Mouse (Mus musculus) G1E (cell line): ENCODE data around the gene Pax5. TPM values are rescaled to one million over a fixed set of nuclear protein-coding genes. Genes with fewer than 3 reads are reported as not detected.

Experiments
- ATAC-seq: 2 replicates; pipeline ENCODE4 v1.8.0; 2016; ENCODE audit warnings: mild to moderate bottlenecking; ENCODE audit not compliant: insufficient number of reproducible peaks, poor library complexity, low FRiP score, severe bottlenecking; ENCODE audit errors: extremely low read depth
- DNase-seq: peaks from one replicate; pipeline ENCODE4 v3.0.0; 2012; ENCODE audit warnings: low spot score
- H3K27me3 ChIP-seq: 2 replicates; pipeline ENCODE4 v1.6.1; 2012; ENCODE audit warnings: mild to moderate bottlenecking, low read length, inconsistent platforms; ENCODE audit not compliant: insufficient read depth
- H3K36me3 ChIP-seq: replicated peaks from 2 replicates; pipeline ENCODE3; 2012; ENCODE audit warnings: mild to moderate bottlenecking, inconsistent platforms
- H3K4me1 ChIP-seq: 2 replicates; pipeline ENCODE4 v1.6.1; 2012; ENCODE audit warnings: low read depth, low read length, inconsistent platforms, mixed read lengths; ENCODE audit not compliant: insufficient read depth
- H3K4me3 ChIP-seq: 2 replicates; pipeline ENCODE4 v1.5.1; 2012; ENCODE audit warnings: low read depth, mild to moderate bottlenecking, inconsistent platforms, low read length, moderate library complexity, mixed read lengths
- H3K9me3 ChIP-seq: replicated peaks from 2 replicates; pipeline ENCODE4 v1.6.1; 2012; ENCODE audit warnings: inconsistent platforms
- CTCF ChIP-seq: IDR thresholded peaks from 2 replicates; pipeline ENCODE4 v1.5.1; 2012; ENCODE audit warnings: low read depth, low read length, inconsistent platforms, mixed read lengths
- GATA1 ChIP-seq: IDR thresholded peaks from 2 replicates; pipeline ENCODE4 v1.6.1; 2012; ENCODE audit warnings: borderline replicate concordance, low read length, inconsistent platforms, mixed read lengths
- GATA2 ChIP-seq: IDR thresholded peaks from 2 replicates; pipeline ENCODE4 v1.6.1; 2012; ENCODE audit warnings: low read depth, low read length, inconsistent platforms, borderline replicate concordance
- POLR2AphosphoS5 ChIP-seq: IDR thresholded peaks from 2 replicates; pipeline ENCODE4 v1.6.1; 2012; ENCODE audit warnings: low read depth, low read length, inconsistent platforms; ENCODE audit not compliant: insufficient replicate concordance
- TAL1 ChIP-seq: conservative IDR thresholded peaks from 2 replicates; pipeline ENCODE4 v1.6.1; 2012; ENCODE audit warnings: low read depth, low read length, inconsistent platforms, mixed read lengths
- polyA plus RNA-seq: library from polyadenylated mRNA; stranded (reverse); fragments of >175 nt; gene quantifications from 2 replicates; pipeline ENCODE4 v1.2.3, GENCODE M21; 2012
- total RNA-seq, 2 experiments: library from RNA; stranded (forward) in 1 of 2; stranded (reverse) in 1 of 2; fragments of 200-1000 nt in 1 of 2; fragments of >200 nt in 1 of 2; fragmentation: Nextera tagmentation in 1 of 2; gene quantifications; 2 replicates each; pipeline ENCODE4 v1.2.3; 2014 to 2017

Pax5 gene
- total and polyA plus RNA-seq, 3 experiments, result 0.22 TPM; not detected in 2

DNA sequence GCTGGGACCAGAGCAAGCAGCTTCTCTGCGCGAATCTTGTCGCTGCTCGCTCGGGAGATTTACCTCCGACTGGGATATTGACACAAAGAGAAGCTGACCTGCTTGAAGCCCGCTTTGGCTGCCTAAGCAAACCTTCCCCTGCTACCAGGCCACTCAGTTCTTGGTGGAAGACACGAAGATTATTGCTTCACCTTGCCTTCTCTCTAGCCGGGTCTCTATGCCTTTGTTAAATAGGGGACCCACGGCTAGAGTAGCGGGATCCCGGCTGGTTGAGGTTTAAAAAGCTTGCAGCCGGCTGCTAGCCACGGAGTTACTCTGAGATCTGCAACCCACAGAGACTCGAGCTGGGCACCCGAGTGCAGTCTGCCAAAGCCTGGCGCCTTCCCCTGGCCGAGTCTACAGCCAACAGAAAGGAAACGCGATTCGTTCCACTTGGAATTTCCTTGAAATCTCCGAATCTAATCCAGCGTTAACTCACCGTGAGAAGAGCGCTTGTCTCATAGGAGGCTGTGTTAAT lies 8.2 kb downstream of the Pax5 start:
- no peak for TF ChIP-seq GATA1
- no peak for ATAC-seq
- DNase-seq, result no peak
- H3K9me3 ChIP-seq, result peaks cover 16% of the 10 kb centered on the region
- no peaks in the 10 kb centered on the region for H3K4me1 ChIP-seq
- no peaks in the 10 kb centered on the region for H3K36me3 ChIP-seq
- H3K4me3 ChIP-seq, result no peak overlapping the region
- peaks cover 38% of the 10 kb centered on the region for H3K27me3 ChIP-seq

DNA sequence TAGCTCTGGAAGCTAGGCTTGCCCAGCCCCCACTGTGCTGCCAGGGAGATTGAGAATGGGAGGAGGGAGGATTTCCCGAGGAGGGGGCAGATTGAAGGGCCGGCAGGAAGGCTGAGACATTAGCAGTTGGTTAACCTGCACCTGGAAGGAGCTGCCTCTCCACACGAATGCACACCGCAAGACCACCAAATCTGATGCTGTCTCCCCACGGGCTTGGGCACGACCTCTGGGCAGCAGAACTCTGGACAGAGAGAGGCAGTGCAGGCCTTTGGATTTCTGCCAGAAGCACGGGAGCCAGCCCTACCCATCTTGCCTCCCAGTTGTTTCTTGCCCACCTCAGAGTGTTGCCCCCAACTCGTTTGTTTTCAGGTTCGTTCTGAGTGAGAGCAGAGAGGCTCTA lies 8.8 kb downstream of the Pax5 start:
- Histone ChIP-seq H3K4me1 (no peaks in the 10 kb centered on the region), H3K36me3 (no peaks in the 10 kb centered on the region), H3K9me3 (peaks cover 16% of the 10 kb centered on the region), H3K27me3 (peaks cover 38% of the 10 kb centered on the region), H3K4me3 (no peak overlapping the region)
- TF ChIP-seq GATA1 (no peak), CTCF (no peak), POLR2AphosphoS5 (no peak), TAL1 (no peak), GATA2 (no peak)
- DNase-seq (no peak), ATAC-seq (no peak)

DNA sequence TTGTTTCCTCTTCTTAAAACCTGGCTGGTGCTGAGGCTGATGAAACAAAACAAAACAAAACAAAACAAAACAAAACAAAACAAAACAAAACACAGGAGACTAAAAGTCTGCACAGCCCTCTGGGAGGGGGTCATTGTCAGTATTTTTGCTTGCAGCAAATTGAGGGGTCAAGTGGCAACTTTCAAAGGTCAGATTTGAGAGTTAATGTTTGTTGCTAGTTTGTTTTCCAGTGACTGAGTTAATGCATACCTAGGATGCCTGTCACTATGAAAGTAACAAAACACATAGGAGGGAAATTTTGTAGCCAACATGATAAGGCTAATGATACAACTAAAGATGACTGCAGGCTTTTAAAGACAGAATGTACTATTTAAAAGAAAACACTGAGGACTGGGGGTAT lies 13.6 kb downstream of the Pax5 start:
- Histone ChIP-seq H3K27me3 (peaks cover 38% of the 10 kb centered on the region), H3K4me3 (no peak overlapping the region), H3K4me1 (no peaks in the 10 kb centered on the region), H3K36me3 (no peaks in the 10 kb centered on the region), H3K9me3 (no peaks in the 10 kb centered on the region)
- DNase-seq (no peak), ATAC-seq (no peak)
- TF ChIP-seq POLR2AphosphoS5 (no peak), CTCF (no peak), GATA2 (no peak), TAL1 (no peak), GATA1 (no peak)

DNA sequence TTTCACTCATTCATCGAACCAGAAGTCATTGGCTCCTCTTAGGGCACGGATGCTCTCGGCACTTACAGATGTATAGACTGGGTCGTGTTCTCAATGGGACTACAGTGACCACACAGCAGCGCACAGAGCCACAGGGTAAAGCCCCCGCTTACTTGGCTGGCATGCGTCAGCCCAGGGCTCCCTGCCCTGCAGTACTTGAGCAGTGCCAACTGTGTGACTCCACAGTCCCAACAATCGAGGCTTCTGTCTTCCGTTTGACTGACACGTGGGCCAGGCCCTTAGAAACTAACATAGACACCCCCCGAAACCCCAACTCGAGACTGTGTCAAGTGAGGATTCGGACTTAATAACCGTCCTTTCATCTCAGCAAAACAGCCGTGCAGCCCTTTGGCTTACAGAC lies 15.9 kb downstream of the Pax5 start:
- Histone ChIP-seq H3K27me3 (peaks cover 21% of the 10 kb centered on the region), H3K9me3 (no peaks in the 10 kb centered on the region)
- ATAC-seq, result no peak

DNA sequence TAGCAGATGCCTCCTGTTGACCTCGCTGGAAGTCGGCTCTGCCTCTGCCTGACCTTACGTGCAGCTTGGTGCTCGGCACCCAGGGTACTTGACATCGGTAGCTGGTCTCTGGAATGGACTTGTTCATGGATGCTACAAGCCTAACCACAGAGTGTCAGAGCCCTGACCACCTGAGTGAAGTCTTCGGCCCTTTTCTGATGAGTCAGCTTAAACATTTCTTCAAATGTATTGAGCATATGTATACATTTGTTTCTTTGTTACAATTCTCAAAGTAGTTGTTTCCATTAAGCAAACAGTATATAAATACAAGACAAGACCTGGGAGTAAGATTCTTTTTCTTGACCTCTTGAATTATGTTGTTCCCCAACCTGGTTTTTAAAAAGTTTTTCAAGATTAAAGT lies 24.7 kb downstream of the Pax5 start:
- no peaks in the 10 kb centered on the region for H3K36me3 ChIP-seq
- H3K4me1 ChIP-seq, result no peaks in the 10 kb centered on the region
- no peak overlapping the region for H3K4me3 ChIP-seq
- ATAC-seq (no peak), DNase-seq (no peak)
- H3K9me3 ChIP-seq, result no peaks in the 10 kb centered on the region
- TF ChIP-seq CTCF (no peak), POLR2AphosphoS5 (no peak), GATA1 (no peak), TAL1 (no peak), GATA2 (no peak)
- peaks cover 30% of the 10 kb centered on the region for H3K27me3 ChIP-seq

More for the DNA sequence above, 15.9 kb downstream of the Pax5 start:
- no peak for TF ChIP-seq POLR2AphosphoS5
- TF ChIP-seq GATA1, result no peak
- no peak for TF ChIP-seq TAL1
- no peak for TF ChIP-seq CTCF
- TF ChIP-seq GATA2, result no peak
- Histone ChIP-seq H3K4me3 (no peak overlapping the region), H3K36me3 (no peaks in the 10 kb centered on the region), H3K4me1 (no peaks in the 10 kb centered on the region)
- no peak for DNase-seq

DNA sequence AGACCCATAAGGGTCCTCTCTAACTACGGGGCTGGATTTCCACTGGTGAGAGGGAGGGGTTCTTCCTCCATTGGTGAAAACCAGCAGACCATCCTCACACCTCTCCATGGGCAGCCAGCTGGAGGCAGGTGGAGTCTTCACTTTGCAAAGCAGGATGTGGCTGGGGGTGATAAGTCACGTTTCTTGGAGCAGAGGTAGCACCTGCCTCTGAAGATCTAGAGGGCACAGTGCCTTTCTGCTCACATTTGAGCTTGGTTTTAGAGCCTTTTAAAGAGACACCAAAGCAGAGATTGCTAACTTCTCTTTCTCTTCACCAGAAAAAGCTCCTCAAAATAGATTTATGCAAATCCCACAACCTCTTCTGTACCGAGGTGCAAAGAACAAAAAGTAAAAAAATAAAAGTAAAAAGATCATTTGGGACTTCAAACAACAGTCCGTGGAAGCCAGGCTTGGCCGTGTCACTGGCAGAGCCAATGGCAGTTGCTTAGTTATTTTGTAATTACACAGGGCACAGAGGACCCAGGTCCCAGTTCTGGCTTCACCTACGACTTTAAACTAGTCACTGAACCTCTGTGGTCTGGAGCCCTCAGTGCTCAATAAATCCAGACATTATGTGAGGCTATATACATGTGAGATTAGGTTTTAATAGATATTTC lies 29.9 kb downstream of the Pax5 start:
- H3K9me3 ChIP-seq, result no peaks in the 10 kb centered on the region
- TF ChIP-seq CTCF, result no peak
- no peaks in the 10 kb centered on the region for H3K36me3 ChIP-seq
- ATAC-seq (no peak), DNase-seq (no peak)
- H3K27me3 ChIP-seq, result peaks cover 26% of the 10 kb centered on the region
- no peak overlapping the region for H3K4me3 ChIP-seq
- no peaks in the 10 kb centered on the region for H3K4me1 ChIP-seq

DNA sequence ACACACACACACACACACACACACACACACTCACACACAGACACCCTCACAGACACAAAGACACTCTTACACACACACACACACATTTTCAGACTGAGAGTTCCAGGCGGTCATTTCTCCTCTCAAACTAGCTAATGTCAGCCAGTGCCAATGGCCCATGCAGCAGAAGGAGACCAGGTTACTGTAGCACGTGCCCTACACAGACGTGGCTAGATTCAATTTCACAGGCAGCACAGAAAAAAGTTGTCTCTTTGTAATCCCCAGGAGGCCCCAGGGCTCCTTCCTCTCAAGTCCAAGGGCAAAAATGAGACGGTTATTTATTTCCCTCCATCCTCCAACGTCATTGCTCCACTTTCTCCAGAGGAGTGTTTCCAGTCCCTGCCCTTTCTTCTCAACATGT lies 31.6 kb downstream of the Pax5 start:
- TF ChIP-seq POLR2AphosphoS5 (no peak), GATA2 (no peak), CTCF (no peak), TAL1 (no peak), GATA1 (no peak)
- ATAC-seq, result no peak
- Histone ChIP-seq H3K27me3 (peaks cover 30% of the 10 kb centered on the region), H3K4me1 (no peaks in the 10 kb centered on the region), H3K9me3 (no peaks in the 10 kb centered on the region), H3K4me3 (no peak overlapping the region), H3K36me3 (no peaks in the 10 kb centered on the region)
- no peak for DNase-seq
